Mouse (Mus musculus) spleen, postnatal 14 days (tissue): ENCODE data around the gene Gm14525.
"Not testable (repeated sequence)": the region's sequence is repeated elsewhere in the genome, so short reads cannot be mapped to it uniquely, and the experiment has no call there.

Source experiments
- DNase-seq, 2 experiments: peaks; one replicate each; pipeline ENCODE4 v3.0.0; 2021 to 2022; ENCODE audit warnings: low spot score in 2 of 2

The Gm14525 gene

DNA sequence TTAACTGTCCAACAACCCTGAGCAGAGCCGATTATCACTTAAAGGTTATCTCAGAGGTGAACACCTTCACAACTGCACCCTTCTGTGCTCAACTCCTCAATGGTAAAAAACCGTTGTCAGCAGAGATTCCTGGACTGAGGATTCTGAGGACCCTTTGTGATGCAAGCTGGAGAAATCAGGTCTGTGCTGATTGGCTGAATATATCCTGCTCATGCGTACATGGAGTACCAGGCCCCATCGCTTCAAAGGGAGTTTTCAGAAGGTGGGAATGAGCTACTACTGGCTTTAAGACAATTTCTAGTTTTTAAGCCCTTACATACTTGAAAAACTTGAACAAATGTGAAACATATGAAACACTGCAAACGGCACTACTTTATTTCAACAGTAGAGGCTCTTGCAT is at the start of gene Gm14525:
TSS of gene Gm14525 (minus strand) at position 101 of the 400 bp plus-strand sequence.
- DNase-seq = not testable (repeated sequence)
